Mouse (Mus musculus): ENCODE data around the gene Fam78a.

DNA sequence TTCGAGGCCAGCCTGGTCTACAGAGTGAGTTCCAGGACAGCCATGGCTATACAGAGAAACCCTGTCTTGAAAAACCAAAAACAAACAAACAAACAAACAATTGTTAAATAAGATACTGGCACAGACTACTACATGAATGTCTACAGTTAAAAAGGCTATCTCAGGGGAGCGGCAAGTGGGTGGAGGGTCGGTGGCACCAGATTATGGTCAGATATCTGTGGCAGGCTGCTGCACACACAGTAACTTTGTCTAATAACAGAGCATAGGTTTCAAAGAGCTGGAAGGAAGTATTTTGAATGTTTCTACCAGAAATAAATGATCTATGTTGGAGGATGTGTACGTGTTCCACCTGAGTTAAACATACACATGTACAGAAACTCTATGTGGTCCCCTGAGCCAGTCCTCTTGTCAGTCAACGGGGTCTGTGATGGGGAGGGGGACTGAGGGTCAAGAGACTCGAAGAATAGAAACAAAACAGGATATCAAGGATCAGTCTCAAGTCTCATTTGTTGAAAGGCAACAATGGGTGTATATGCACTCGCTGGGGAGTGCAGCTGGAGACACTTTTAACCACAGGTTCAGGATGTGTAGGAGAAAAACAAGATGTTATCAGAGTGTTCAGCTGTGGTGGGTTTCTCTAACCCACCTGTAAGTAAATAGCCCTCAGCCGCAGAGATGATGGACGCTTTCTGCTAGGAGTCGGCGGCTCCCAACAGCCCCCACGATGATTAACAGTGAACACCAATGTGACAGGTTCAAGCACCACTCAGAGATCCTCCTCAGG lies 22.7 kb downstream of the Fam78a start:
- no peak for TF ChIP-seq ZC3H11A (IDR thresholded peaks at IDR 0.05; ENCODE audit: borderline replicate concordance, low read depth, low read length)
- no peak for TF ChIP-seq ZNF384 (IDR thresholded peaks at IDR 0.05; ENCODE audit: low read depth, low read length)
- no peak for TF ChIP-seq HCFC1 (IDR thresholded peaks at IDR 0.05; ENCODE audit: borderline replicate concordance, insufficient read depth, low read length)
- no peak for TF ChIP-seq CHD2 (IDR thresholded peaks at IDR 0.05; ENCODE audit: low read depth, low read length)
- TF ChIP-seq MAFK (IDR thresholded peaks at IDR 0.05; ENCODE audit: insufficient read depth, low read depth, low read length), result no peak

Measured in ES-E14 (cell line).